Comparison of ENCODE assay signal across 23 mouse cellular contexts in the genomic region with DNA sequence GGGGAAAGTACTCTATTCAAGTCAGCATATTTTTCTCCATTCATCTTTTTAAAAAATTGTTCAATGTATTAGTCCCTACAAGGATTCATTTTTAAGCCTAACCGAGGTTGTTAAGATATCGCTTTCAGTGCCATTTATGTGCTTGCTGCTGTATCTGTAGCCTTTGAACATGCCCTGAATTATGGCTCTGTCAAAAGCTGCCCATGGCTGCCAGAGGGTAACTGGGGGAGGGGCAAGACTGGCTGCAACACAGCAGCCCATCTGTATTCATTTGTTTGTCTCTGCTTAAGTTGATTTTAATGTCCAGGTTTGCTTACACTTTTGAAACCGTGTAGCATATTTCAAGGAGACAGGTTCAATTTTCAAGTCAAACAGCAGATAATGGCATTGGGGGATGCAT.
DNase-seq lines count a peak whose midpoint lies in the region; ATAC-seq and TF ChIP-seq lines count a peak whose summit lies in the region.
"Had no signal": no experiment of that assay in that cellular context is flagged by ENCODE, and none has a peak within 500 bp of the region (broad histone marks: within the 10 kb centered on the region; RNA-seq: fewer than 3 reads in every experiment).

No protein-coding gene starts in this region.

- H3K27ac ChIP-seq in kidney, postnatal 0 days: no peak overlapping the region
- no peak overlapping the region for H3K27ac ChIP-seq in hindbrain, postnatal 0 days
- no peak overlapping the region for H3K27ac ChIP-seq in neural tube, embryonic 13.5 days (replicated peaks)
- H3K27ac ChIP-seq: embryonic facial prominence, embryonic 10.5 days; forebrain, embryonic 15.5 days; heart, embryonic 13.5 days; left cerebral cortex, adult 2 months; macrophage; midbrain, embryonic 10.5 days; stomach, postnatal 0 days had no signal

- H3K9ac ChIP-seq in kidney, postnatal 0 days (ENCODE audit: low read depth, low read length): no peak overlapping the region
- H3K9ac ChIP-seq in hindbrain, postnatal 0 days (replicated peaks; ENCODE audit: low read length): no peak overlapping the region
- H3K9ac ChIP-seq in neural tube, embryonic 13.5 days: no peak overlapping the region
- H3K9ac ChIP-seq: forebrain, embryonic 15.5 days; heart, embryonic 13.5 days had no signal

- DNase-seq in adrenal gland, postnatal 14 days: peak; percentile 29
- no peak for DNase-seq in adrenal gland, postnatal 4 days (ENCODE audit: low spot score in 2 of 2)
- DNase-seq in kidney, postnatal 0 days (ENCODE audit: low spot score): peak; percentile 5
- DNase-seq in kidney, adult 18-20 months: no peak
- peak; percentile 18 for DNase-seq in hindbrain, postnatal 0 days (ENCODE audit: low spot score)
- no peak for DNase-seq in spleen, adult 18-20 months
- no peak for DNase-seq in heart, postnatal 4 days
- DNase-seq: cerebellum, adult 11-12 months; gastrocnemius, postnatal 25 days; heart, adult 18-20 months; heart, postnatal 14 days; kidney, adult 11 months; left cerebral cortex, postnatal 4 days; thymus, adult 2 months; thymus, postnatal 4 days had no signal

- no peak overlapping the region for H3K4me2 ChIP-seq in kidney, postnatal 0 days (ENCODE audit: low read length)
- H3K4me2 ChIP-seq in hindbrain, postnatal 0 days (ENCODE audit: low read depth, low read length): no peak overlapping the region
- H3K4me2 ChIP-seq in neural tube, embryonic 13.5 days: no peak overlapping the region
- H3K4me2 ChIP-seq: forebrain, embryonic 15.5 days; heart, embryonic 13.5 days had no signal

- no peaks in the 10 kb centered on the region for H3K27me3 ChIP-seq in kidney, postnatal 0 days (ENCODE audit: insufficient read depth, low read length)
- no peaks in the 10 kb centered on the region for H3K27me3 ChIP-seq in hindbrain, postnatal 0 days (ENCODE audit: insufficient read depth, low read length)
- H3K27me3 ChIP-seq in neural tube, embryonic 13.5 days: no peaks in the 10 kb centered on the region
- H3K27me3 ChIP-seq: forebrain, embryonic 15.5 days; heart, embryonic 13.5 days had no signal

- TF ChIP-seq CTCF in kidney, postnatal 0 days (IDR thresholded peaks at IDR 0.05; ENCODE audit: low read depth): no peak
- no peak for TF ChIP-seq CTCF in hindbrain, postnatal 0 days (IDR thresholded peaks at IDR 0.05; ENCODE audit: low read depth)

- H3K36me3 ChIP-seq in kidney, postnatal 0 days (ENCODE audit: insufficient read depth, low read length): no peaks in the 10 kb centered on the region
- H3K36me3 ChIP-seq in hindbrain, postnatal 0 days (ENCODE audit: insufficient read depth, low read length): no peaks in the 10 kb centered on the region
- H3K36me3 ChIP-seq in neural tube, embryonic 13.5 days: no peaks in the 10 kb centered on the region
- H3K36me3 ChIP-seq: embryonic facial prominence, embryonic 10.5 days; forebrain, embryonic 15.5 days; heart, embryonic 13.5 days; midbrain, embryonic 10.5 days had no signal

- no peaks in the 10 kb centered on the region for H3K4me1 ChIP-seq in kidney, postnatal 0 days (replicated peaks; ENCODE audit: insufficient read depth, low read length)
- no peaks in the 10 kb centered on the region for H3K4me1 ChIP-seq in hindbrain, postnatal 0 days (ENCODE audit: insufficient read depth, low read length)
- peaks cover 7% of the 10 kb centered on the region for H3K4me1 ChIP-seq in neural tube, embryonic 13.5 days (replicated peaks)
- H3K4me1 ChIP-seq: embryonic facial prominence, embryonic 10.5 days; forebrain, embryonic 15.5 days; heart, embryonic 13.5 days; midbrain, embryonic 10.5 days had no signal

- no peak overlapping the region for H3K4me3 ChIP-seq in kidney, postnatal 0 days (replicated peaks; ENCODE audit: low read depth, low read length)
- H3K4me3 ChIP-seq in hindbrain, postnatal 0 days (ENCODE audit: low read length): no peak overlapping the region
- H3K4me3 ChIP-seq in neural tube, embryonic 13.5 days: no peak overlapping the region
- H3K4me3 ChIP-seq: embryonic facial prominence, embryonic 10.5 days; forebrain, embryonic 15.5 days; heart, embryonic 13.5 days; left cerebral cortex, adult 2 months; midbrain, embryonic 10.5 days had no signal

- no peak for ATAC-seq in kidney, postnatal 0 days (replicated peaks; ENCODE audit: low FRiP score, low read depth)
- ATAC-seq in hindbrain, postnatal 0 days: no peak
- peak; percentile 71; the same call in 1 of the 2 replicates for ATAC-seq in neural tube, embryonic 13.5 days (ENCODE audit: low read depth)
- ATAC-seq: forebrain, embryonic 15.5 days had no signal

- no peaks in the 10 kb centered on the region for H3K9me3 ChIP-seq in kidney, postnatal 0 days (replicated peaks; ENCODE audit: low read length)
- H3K9me3 ChIP-seq in hindbrain, postnatal 0 days (ENCODE audit: low read length): no peaks in the 10 kb centered on the region
- no peaks in the 10 kb centered on the region for H3K9me3 ChIP-seq in neural tube, embryonic 13.5 days
- H3K9me3 ChIP-seq: embryonic facial prominence, embryonic 10.5 days; forebrain, embryonic 15.5 days; midbrain, embryonic 10.5 days had no signal

- 36% methylated on average over 3 of the region's 3 CpGs for WGBS in kidney, postnatal 0 days
- WGBS in hindbrain, postnatal 0 days: 67% methylated on average over 3 of the region's 3 CpGs
- WGBS in neural tube, embryonic 13.5 days: 34% methylated on average over 3 of the region's 3 CpGs

Comparison
In these comparisons a context has a peak if more than half of its experiments do, and no peak if none do; other contexts are left out.
1. DNase-seq: peak in adrenal gland, postnatal 14 days (single experiment), kidney, postnatal 0 days (single experiment) and hindbrain, postnatal 0 days (single experiment); none in adrenal gland, postnatal 4 days (0 of 2), kidney, adult 18-20 months (single experiment), spleen, adult 18-20 months (0 of 2) and heart, postnatal 4 days (single experiment).